Mouse (Mus musculus): ENCODE measurements around the gene Zfp607b. TPM values are rescaled to one million over a fixed set of nuclear protein-coding genes. Genes with fewer than 3 reads are reported as not detected.

The Zfp607b gene
- total RNA-seq, 2 experiments from 2014 or later = 9.4 to 10.5 TPM

GRCm38 (mm10) chr7:27675222-27675612 is 13.9 kb upstream of the Zfp607b start:
- DNase-seq (ENCODE audit: low spot score in 2 of 2) = no peak
- intact Hi-C loops (cut with DNase I) = no loop called here

GRCm38 (mm10) chr7:27683218-27683617 is 5.9 kb upstream of the Zfp607b start:
- intact Hi-C loops (cut with DNase I) = no loop called here

GRCm38 (mm10) chr7:27685220-27685619 is 3.9 kb upstream of the Zfp607b start:
- intact Hi-C loops (cut with DNase I) = loop anchor here (2.0 kb wide), 1 partner anchor 34 kb away; no protein-coding TSS in a partner anchor
- no peak for DNase-seq (ENCODE audit: low spot score in 2 of 2)

More at GRCm38 (mm10) chr7:27683218-27683617, 5.9 kb upstream of the Zfp607b start:
- no peak for DNase-seq (ENCODE audit: low spot score in 2 of 2)

DNA sequence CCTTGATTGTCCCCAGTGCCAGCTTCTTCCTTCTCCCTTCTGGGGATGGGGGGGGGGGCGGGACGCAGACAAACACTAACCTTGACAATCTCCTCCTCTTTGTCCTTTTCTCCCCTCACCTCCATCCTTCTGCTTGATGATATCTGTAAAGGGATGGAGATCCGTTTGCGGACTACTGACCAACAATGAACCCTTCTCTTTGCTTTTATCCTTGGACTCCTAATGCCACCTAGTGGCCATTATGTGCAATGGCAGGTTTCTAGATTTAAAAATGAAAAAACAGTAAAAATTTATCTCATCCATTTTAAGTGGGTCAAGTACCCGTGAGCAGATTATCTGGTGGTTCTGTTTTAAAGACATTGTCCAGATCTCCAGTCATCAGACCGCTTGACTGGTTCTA is 3.5 kb upstream of the Zfp607b start:
- intact Hi-C loops (cut with DNase I) = loop anchor here (2.0 kb wide), 1 partner anchor 35 kb away; no protein-coding TSS in a partner anchor
- DNase-seq (ENCODE audit: low spot score in 2 of 2) = no peak

- no peak for DNase-seq (ENCODE audit: low spot score in 2 of 2)
- intact Hi-C loops (cut with DNase I) = no loop called here
Measured at GRCm38 (mm10) chr7:27687043-27687442, 2.1 kb upstream of the Zfp607b start.

DNA sequence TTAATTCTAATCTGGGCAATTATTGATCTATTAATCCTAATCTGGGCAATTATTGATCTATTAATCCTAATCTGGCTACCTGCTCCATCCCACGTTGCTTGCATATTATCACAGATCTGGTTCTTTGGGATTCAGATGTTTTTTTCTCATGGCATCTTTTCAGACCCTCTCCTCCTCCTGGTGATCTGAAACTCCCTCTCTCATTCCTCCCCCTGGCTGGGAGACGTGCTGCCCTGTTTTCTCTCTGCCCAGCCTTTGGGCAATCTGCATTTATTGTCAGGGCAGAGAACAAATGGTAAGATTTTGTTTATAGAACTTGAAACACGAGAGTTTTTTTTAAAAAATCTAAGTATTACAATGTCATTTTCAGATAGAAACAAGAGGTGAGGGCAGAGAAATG is 1.3 kb upstream of the Zfp607b start:
- intact Hi-C loops (cut with DNase I) = loop anchor here (2.0 kb wide), 1 partner anchor 43 kb away; the partner anchor contains the start of gene Zfp60
- no peak for DNase-seq (ENCODE audit: low spot score in 2 of 2)

DNA sequence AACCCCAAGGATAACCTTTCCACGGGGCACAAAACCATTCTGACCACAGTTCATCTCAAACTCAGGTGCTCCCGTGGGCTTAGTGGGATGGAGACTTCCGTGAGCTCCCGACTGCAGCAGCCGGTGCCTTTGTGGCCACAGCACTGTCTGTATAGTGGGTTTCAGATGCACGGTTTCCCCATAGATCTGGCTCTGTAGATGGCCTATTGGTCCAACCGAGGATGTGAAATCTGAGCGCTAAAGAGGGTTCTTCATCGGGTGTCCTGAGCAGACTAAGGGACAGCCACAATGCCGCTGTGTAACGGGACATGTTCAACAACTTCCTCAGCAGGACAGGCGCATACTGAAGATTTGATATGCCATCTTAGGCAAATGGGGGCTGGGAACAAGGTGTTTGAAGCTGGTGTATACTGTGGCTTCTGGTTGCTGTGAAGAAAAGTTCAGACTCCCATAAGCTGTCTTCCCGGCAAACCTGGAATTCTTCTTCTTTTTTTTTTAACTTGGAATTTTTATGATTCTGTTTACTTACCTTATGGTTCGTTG is 823 bp upstream of the Zfp607b start:
- DNase-seq (ENCODE audit: low spot score in 2 of 2) = no peak
- intact Hi-C loops (cut with DNase I) = loop anchor here (2.0 kb wide), 1 partner anchor 42 kb away; the partner anchor contains the start of gene Zfp60

DNA sequence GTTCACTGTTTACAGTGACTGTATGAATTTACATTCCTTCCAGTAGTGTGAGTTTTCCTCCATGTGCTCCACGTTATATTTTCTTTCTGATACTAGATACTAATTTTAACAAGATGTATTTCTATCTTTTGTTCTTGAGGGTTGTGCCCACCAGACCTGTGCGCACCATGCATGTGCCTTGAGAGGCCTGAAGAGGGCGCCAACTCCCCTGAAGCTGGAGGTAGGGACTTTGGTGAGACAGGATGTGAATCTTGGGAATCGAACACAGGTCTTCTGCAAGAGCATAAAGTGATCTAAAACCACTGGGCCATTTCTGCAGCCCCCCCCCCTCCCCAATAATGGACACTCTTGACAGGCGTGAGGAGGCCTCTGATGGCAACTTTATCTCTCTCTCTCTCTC is 1.9 kb downstream of the Zfp607b start:
- no peak for DNase-seq (ENCODE audit: low spot score in 2 of 2)
- intact Hi-C loops (cut with DNase I) = no loop called here

DNA sequence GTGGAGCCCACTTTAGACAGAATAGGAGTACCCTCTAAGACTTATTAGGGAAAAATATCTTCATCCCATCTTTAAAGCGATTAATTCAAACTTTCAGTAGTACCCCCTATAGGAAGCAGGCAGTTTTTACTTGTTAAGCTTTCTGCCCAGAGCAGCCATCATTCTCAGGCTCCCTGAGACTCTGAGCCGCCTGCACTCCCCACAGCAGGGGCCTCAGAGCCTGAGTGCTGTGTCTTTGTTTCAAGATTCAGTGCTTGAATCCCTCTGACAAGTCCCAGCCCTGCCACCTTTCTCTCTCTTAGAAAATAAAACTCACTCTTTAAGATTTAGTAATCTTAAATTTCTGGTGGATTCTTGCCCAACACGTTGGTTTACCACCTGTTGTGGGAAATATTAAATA is 7.6 kb downstream of the Zfp607b start:
- DNase-seq (ENCODE audit: low spot score in 2 of 2) = no peak
- intact Hi-C loops (cut with DNase I) = no loop called here

GRCm38 (mm10) chr7:27710402-27710801 is 21.3 kb downstream of the Zfp607b start:
- peak in 1 of 2 experiments; percentile 55 for DNase-seq (ENCODE audit: low spot score in 2 of 2)
- intact Hi-C loops (cut with DNase I) = no loop called here

DNA sequence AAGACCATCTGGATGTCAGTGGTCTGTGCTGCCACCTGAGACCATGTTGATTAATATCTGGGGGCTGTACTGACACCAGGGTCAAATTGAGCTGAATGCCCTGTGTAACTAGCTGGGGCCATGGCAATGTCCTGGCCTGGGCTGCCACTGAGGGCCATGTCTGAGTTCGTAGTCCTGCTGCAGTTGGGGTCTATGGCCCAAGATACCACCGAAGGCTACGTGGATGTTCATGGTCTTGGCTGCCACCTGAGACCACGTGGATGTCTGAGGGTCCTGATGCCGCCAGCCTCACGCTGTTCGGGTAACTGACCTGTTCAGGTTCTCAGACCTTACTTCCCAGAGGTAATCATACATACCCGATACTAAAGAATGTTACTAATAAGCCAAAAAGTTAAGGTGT is 32.8 kb downstream of the Zfp607b start:
- DNase-seq (ENCODE audit: low spot score in 2 of 2) = no peak
- intact Hi-C loops (cut with DNase I) = no loop called here

GRCm38 (mm10) chr7:27725566-27726538 is 36.7 kb downstream of the Zfp607b start:
- intact Hi-C loops (cut with DNase I) = loop anchor here (1.0 kb wide), 1 partner anchor 75 kb away; no protein-coding TSS in a partner anchor
- DNase-seq (ENCODE audit: low spot score in 2 of 2) = peak; percentile 35 to 69

DNA sequence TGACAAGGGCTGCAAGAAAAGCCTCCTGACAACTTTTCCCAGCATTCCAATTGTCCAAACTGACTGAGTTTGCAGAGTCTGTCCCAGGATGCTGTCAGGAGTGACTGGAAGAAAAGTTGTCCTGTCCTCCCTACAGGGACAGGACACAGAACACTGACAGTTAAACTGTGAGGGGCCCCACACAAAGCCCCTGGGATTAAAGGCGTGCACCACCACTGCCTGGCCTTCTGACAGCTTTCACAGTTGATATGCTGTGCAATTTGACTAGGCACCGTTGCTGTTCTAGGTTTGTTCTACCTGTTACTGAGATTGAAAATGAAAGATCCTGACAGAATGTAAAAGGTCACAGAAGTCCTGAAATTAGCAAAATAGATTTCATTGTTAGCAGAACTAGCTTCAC is 38.3 kb downstream of the Zfp607b start:
- intact Hi-C loops (cut with DNase I) = no loop called here
- no peak for DNase-seq (ENCODE audit: low spot score in 2 of 2)

DNA sequence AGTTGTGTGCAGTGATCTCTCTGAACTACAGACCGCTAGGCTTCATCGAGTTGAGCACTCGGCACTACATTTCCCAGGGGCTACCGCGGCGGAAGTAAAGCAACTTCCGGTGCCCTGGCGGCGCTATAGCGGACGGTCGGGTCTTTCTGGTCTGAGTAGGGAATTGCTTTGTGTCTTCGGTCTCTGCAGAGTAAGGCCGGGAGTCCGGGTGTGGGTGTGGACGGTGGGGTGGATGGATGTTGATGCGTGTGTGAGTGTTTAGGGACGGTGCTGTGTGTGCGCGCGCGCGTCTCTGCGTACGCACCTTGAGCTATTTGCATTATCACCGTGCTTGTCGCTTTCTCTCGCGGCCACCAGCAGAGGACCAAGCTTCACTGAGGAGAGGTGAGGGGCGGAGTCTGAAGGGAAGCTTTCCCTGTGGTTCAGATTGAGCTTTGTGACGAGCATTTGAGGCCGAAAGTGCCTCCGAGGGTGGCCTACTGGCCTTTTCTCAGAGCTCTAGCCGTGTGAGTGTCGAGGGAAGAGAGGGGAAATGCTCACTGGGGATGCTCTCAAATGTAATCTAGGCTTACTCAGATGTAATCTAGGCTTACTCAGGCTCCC is 42.2 kb downstream of the Zfp607b start, which contains the start of gene Zfp60:
Gene Zfp60, plus strand, starts transcription at position 109 of the 603 bp plus-strand sequence.
- peak; percentile 91 to 94 for DNase-seq (ENCODE audit: low spot score in 2 of 2)
- intact Hi-C loops (cut with DNase I) = loop anchor here (2.0 to 5.0 kb wide), 2 partner anchors 43 to 71 kb away; partner anchors contain the start of gene Zfp607b

DNA sequence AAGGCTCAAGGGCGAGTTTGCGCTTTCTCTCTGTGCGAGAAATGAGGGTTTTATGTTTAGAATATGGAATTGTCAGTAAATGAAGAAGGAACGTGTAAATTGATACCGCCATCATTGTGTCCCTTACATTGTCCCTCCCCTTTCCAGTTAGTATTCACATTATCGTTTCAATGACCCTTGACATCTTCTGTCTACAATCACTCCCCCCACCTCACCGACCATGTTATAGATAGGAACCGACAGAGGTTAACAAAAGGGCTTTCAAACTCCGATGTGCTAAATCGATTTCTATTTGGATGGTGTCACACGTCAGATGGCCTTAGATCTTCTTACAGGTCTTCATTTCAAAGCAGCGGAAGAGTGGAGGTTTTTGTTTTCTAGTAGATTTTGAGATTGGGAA is 42.8 kb downstream of the Zfp607b start:
- no peak for DNase-seq (ENCODE audit: low spot score in 2 of 2)
- intact Hi-C loops (cut with DNase I) = loop anchor here (2.0 to 5.0 kb wide), 2 partner anchors 43 to 70 kb away; partner anchors contain the start of gene Zfp607b

- intact Hi-C loops (cut with DNase I) = loop anchor here (5.0 kb wide), 1 partner anchor 70 kb away; no protein-coding TSS in a partner anchor
- DNase-seq (ENCODE audit: low spot score in 2 of 2) = no peak
Measured at GRCm38 (mm10) chr7:27732508-27732907, 43.4 kb downstream of the Zfp607b start.

GRCm38 (mm10) chr7:27735457-27735856 is 46.3 kb downstream of the Zfp607b start:
- intact Hi-C loops (cut with DNase I) = no loop called here
- peak in 1 of 2 experiments; percentile 52 for DNase-seq (ENCODE audit: low spot score in 2 of 2)
